Mouse (Mus musculus) megakaryocyte, embryonic 14.5 days (primary cell): ENCODE data around the gene Gata5.

Experiments
- FLI1 ChIP-seq: IDR thresholded peaks from 2 replicates; pipeline ENCODE4 v1.6.1; 2012; ENCODE audit warnings: low read length, inconsistent platforms, mixed read lengths
- GATA1 ChIP-seq: IDR thresholded peaks from 3 replicates; pipeline ENCODE4 v1.6.1; 2012; ENCODE audit warnings: mixed read lengths, low read length, inconsistent platforms, borderline replicate concordance

DNA sequence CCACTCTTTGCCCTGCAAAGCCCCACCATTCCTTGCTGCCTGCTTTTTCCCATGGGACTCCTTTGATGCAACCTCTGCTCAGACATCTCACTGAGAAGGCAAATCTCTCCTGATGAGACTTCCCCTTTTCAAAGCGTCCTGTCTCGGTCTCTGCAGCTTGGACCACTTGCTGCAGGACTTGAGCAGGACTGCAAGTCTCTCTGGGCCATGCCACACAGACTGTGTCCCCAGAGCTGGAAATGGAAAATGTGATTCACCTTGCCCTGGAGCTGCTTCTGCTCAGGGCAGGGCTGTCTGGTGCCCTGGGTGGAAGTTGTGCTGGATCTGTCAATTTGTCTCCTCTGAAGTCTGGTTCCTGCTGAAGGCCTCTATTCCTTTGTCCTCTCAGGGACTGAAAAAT is 7.7 kb upstream of the Gata5 start:
- TF ChIP-seq FLI1 (no peak), GATA1 (no peak)
